Mouse (Mus musculus): ENCODE data around the gene Gm20736. TPM values are rescaled to one million over a fixed set of nuclear protein-coding genes. Genes with fewer than 3 reads are reported as not detected.
"Not testable (repeated sequence)": the region's sequence is repeated elsewhere in the genome, so short reads cannot be mapped to it uniquely, and the experiment has no call there.

Gene Gm20736
- not detected in 2 replicates for polyA plus RNA-seq (2015; fragmentation: Nextera tagmentation; extraction: Ambion mirVana)

- not testable (repeated sequence) for H3K4me2 ChIP-seq; ATAC-seq; H3K4me3 ChIP-seq; H3K9me3 ChIP-seq (replicated peaks); H3K27me3 ChIP-seq; H3K36me3 ChIP-seq (ENCODE audit: poor library complexity, severe bottlenecking); H3K27ac ChIP-seq; H3K9ac ChIP-seq; H3K4me1 ChIP-seq
- no CpG with 5 or more reads among the region's 5 CpGs for WGBS
These were observed at the start of gene Gm20736 for GRCm38 (mm10) chrY:65377390-65377789. TSS of gene Gm20736 (plus strand) at chrY:65377690.

Other genes starting within 250 kb of the Gm20736 start
- gene Gm20924, start 170.2 kb upstream of the Gm20736 start, polyA plus RNA-seq (2015; fragmentation: Nextera tagmentation; extraction: Ambion mirVana), result not detected in 2 replicates